Mouse (Mus musculus) right cerebral cortex, postnatal 10 days (tissue): ENCODE data around the gene Cby3.

Experiments
- DNase-seq, 2 experiments: peaks; one replicate each; pipeline ENCODE4 v3.0.0; 2021; ENCODE audit warnings: low spot score in 2 of 2

The Cby3 gene

DNA sequence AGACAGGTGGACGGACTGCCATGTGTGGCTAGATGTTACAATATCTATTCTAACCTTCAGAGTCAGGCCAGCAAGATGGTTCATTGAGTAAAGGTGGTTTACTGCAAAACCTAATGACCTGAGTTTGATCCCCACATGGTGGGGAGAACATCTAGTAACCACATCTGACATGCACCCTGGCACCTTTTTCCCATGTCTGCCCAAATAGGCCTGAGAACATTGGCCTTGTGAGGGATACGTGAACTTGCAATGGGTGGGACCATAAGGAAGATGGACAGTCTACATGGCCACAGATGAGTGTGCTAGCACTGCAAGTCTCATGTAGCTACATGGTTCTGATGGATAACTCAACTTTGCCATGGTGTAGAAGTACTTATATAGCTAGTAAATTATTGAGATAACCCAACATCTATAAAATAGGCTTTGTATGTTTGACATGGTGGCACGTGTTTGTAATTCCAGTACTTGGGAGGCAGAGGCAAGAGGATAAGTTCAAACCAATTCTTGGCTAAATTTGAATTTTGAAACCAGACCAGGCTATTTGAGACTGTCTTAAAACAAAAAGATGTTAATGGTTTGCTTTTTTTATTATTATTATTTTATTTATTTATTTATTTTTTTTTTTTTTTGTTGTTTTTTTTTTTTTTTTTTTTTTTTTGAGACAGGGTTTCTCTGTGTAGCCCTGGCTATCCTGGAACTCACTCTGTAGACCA is 34.1 kb downstream of the Cby3 start:
- DNase-seq, result no peak

DNA sequence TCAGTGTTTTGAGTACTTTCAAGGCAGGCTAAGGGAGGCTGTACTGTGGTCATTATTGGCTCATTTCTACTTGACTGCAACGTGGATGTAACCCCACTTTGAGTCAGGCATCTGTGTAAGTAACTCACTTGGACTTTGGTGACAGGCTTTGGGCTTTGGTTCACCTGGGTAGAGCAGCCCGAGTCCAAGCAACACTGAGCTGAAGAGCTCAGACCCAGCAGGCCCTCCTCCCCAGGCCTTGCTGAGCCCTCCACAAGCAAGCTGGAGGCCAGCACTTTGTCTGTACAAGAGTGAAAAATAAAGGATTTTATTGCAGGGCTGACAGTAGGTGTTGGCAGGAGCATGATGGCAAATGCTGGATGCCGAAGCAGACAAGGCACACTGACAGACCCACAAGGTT is 34.7 kb downstream of the Cby3 start:
- DNase-seq, result no peak

DNA sequence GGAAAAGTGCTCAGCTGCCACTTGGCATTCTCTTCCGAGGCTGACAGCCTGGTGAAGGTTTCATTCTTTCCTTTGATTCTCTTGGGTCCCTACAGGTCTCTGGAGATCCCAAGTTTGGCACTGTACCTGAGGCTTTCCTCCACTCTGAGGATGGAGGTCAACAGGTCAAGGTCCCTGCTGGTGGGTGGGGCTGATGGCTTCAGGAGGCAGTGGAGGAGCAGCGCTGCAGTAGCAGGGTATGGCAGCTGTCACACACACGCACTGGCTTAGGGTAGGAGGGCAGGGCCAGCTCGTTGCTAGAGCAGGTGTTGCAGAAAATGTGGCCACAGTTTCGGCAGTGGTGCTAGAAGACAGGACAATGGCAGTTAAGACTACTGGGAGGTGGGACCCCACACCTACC is 35.4 kb downstream of the Cby3 start:
- DNase-seq, result peak in 1 of 2 experiments; percentile 32

DNA sequence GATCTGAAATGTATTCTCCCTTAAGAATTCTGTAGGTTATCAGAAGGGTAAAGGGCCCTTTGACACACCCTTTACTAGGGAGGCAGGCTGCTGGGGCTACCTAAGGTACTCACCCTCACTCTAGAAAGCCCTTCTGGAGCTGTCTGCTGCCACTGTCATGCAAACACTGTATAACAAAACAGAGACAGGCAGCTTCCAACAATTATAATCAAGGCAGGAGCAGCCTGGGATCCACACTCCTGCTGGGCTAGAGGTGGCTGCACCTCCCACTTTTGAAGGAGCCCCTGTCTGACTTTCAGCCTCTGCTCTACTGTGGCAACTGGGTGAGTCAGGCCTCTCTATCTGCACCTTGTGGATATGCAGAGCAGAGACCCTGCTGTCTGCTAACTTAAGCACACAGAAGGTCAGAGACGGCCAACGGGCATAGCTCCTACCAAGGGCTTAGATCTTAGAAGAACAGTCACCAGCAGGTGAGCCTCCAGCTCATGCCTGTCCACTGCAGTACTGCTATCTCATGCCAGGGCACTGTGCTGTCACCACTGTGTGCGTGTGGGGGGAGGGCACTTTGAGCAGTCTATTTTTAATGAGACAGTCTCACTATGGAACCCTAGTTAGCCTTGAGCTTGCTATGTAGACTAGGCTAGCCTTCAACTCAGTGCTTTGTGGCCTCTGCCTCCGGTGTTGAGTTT is 37.2 kb downstream of the Cby3 start:
- DNase-seq, result no peak

DNA sequence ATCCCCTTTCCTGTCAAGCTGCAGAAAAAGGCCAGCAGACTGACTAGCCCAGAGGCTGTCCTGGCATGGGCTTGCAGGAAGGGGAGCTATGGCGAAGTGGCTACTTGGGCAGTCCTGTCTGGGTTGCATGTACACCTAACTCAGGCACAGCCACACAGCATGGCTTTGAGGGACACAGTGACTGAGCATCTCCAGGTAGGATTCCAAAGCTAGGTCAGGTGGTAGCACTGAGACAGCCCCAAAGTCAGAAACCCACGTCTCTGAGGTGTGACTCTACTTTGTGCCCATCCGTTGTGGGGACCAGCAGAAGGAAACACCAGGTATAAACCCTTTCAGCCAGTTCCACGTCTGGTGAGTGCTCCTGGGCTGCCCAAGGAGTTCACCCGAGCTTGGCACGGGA is 39.0 kb downstream of the Cby3 start:
- no peak for DNase-seq

DNA sequence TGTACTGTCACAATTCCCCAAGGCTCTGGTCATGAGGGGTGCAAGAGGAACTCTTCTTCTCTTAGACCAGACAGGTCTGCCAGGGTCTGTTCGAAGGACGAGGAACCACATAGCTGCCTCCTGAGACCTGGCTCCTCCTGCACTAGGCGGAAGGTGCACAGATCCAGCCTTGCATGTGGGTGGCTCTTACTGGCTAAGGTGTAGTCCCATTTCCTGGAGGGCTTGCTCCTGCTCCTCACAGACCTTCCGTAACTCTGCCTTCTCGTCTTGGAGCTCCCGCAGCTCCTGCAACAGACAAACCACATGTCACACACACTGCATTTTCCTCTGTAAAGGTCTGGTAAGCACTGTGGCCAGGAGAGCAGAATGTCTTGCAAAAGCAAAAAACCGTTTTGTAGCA is 40.5 kb downstream of the Cby3 start:
- no peak for DNase-seq

DNA sequence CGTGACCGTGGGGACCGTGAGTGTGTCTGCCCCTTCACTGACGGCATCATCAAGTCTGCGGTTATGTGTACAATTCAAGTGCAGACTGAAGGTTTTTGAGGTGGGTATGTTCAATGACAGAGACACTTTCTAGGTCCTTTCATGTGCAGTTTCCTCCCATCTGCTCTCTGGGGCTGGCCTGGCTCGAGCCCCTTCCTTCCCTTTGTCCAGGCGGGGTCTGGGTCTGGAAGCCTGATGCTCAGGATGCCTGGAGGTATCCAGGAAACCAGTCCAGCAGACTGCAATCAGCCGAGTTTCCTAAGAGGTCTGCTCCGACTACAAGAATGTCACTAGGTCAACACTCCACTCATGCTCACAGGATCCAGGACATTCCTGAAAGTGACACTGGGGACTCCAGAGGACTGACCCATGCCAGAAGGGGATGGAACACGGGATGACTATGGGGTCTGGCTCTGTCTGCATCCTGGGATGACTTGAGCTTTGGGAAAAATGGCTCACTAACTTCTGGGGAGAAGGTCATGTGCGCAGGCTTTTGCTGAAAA is 42.6 kb downstream of the Cby3 start:
- DNase-seq, result no peak

DNA sequence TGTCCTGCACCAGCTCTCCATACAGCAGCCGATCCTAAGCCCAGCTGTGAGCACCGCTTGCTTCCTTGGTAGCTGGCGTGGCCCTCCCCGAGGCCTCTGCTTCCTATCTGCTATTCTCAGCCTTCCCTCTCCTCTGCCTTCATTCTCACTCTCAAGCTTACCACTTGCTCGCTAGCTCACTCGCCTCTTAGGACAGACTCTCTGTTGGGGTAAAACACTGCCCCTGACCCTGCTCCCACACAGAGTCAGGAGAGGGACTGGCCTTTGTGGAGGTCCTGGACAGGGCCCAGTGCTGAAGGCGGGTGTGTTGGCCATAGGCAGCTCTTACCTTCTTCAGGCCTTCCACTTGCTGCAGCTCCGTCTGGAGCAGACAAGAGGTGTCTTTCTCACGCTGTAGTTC is 43.1 kb downstream of the Cby3 start:
- no peak for DNase-seq

DNA sequence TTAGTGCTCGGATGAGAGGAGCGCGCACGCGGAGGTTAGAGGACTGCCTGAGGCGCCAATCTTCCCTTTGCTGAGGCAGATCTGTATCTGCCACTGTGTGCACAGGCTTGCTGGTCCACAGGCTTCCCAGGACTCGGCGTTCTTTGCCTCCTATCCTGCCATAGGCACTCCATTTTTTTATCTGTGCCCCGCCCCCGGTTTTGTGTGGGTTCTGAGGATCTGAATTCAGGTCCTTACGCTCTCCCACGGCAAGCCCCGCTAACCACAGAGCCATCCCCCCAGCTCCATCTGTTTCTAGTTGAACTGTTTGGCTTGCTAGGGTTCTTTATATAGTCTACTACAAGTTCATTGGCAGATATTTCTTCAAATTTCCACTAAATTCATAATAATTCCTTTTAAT is 44.5 kb downstream of the Cby3 start:
- no peak for DNase-seq

DNA sequence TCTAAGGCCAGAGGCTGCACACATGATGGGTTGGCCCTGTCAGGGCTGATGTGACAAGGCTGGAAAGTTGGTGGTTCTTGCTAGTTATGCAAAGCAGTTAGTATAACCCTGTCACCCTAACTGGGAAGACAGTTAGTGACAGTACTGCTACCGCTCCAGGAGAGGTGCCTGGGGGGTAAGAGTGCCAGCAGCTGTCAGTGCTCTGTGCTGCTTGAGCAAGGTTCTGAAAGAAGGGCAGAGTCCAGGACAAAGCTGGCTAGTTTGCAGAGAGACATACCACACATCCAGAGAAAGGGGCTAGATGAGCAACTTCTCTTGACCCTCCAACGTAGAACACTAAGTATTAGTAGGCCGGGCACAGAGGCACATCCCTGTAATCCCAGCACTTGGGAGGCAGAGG is 48.2 kb downstream of the Cby3 start:
- no peak for DNase-seq

DNA sequence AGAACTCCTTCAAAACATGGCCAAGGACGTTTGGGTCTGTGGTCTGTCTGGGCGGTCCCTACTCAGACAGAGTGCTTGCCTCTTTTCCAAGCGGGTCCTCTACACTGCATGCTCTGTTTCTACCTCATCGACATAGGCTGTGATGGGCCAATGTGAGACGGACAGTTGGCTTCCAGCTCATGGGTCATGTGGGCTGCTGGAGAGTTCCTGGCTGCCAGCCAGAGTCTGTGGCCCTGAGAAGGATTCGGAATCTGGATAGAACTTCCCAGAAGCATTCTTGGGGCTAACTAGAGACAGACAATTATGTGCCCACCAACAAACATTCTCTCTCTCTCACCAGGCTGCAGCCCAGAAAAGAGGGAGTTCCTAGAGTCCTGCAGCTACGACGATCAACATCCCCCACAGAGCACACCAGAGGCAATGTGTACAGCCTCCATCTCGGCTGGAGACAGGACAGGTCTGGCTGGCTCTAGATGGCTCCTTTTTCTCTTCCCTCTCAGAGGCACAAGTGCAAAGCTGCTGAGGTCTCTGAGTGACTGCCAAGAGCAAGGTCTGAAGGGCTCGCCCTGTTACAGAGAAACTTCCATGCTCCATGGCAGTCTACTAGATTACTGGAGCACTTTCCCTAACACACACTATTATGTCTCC is 49.2 kb downstream of the Cby3 start:
- peak in 1 of 2 experiments; percentile 49 for DNase-seq

DNA sequence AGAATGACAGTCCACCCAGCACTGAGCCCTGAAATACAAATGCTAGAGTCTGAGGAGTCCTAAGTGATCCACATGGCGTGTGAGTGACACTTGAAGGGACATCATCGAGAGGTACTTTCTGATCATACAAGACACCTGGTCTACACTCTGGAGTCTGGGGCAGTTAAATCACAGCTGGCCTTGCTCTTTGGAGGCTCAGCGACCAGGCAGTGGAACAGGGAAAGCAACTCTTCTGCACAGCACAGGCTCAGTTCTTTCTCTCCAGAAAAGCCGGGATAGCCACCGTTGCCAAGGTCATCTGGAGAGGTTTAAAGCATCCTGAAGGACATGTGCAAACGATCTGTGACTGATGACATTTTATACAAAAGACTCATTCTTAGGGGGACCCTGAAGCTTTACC is 53.0 kb downstream of the Cby3 start:
- DNase-seq, result no peak
